Mouse (Mus musculus) thymus, postnatal 14 days (tissue): ENCODE measurements around the gene Ctnnbip1.

Experiments
- DNase-seq: peaks from one replicate; pipeline ENCODE4 v3.0.0; 2021

Gene Ctnnbip1

GRCm38 (mm10) chr4:149523961-149524360 is 5.9 kb downstream of the Ctnnbip1 start:
- DNase-seq: no peak

GRCm38 (mm10) chr4:149525170-149525569 is 7.1 kb downstream of the Ctnnbip1 start:
- no peak for DNase-seq

- no peak for DNase-seq
Measured at GRCm38 (mm10) chr4:149525811-149526210, 7.8 kb downstream of the Ctnnbip1 start.

GRCm38 (mm10) chr4:149526330-149526729 is 8.3 kb downstream of the Ctnnbip1 start:
- no peak for DNase-seq

GRCm38 (mm10) chr4:149527621-149528354 is 9.8 kb downstream of the Ctnnbip1 start:
- no peak for DNase-seq

GRCm38 (mm10) chr4:149529691-149530090 is 11.7 kb downstream of the Ctnnbip1 start:
- DNase-seq: no peak

- no peak for DNase-seq
Measured at GRCm38 (mm10) chr4:149539441-149539840, 21.4 kb downstream of the Ctnnbip1 start.

- DNase-seq: peak; percentile 38
Measured at GRCm38 (mm10) chr4:149541935-149542334, 23.9 kb downstream of the Ctnnbip1 start.

- no peak for DNase-seq
Measured at GRCm38 (mm10) chr4:149542431-149542830, 24.4 kb downstream of the Ctnnbip1 start.

- peak; percentile 86 for DNase-seq
Measured at GRCm38 (mm10) chr4:149542927-149543553, 25.0 kb downstream of the Ctnnbip1 start.

GRCm38 (mm10) chr4:149544892-149545291 is 26.9 kb downstream of the Ctnnbip1 start:
- DNase-seq: no peak

GRCm38 (mm10) chr4:149546797-149547444 is 28.9 kb downstream of the Ctnnbip1 start:
- DNase-seq: no peak

GRCm38 (mm10) chr4:149547523-149547922 is 29.5 kb downstream of the Ctnnbip1 start:
- DNase-seq: no peak

- peak; percentile 71 for DNase-seq
Measured at GRCm38 (mm10) chr4:149549221-149549925, 31.3 kb downstream of the Ctnnbip1 start.

- no peak for DNase-seq
Measured at GRCm38 (mm10) chr4:149550866-149551265, 32.8 kb downstream of the Ctnnbip1 start.

GRCm38 (mm10) chr4:149551696-149552095 is 33.7 kb downstream of the Ctnnbip1 start:
- DNase-seq: no peak

GRCm38 (mm10) chr4:149553834-149554233 is 35.8 kb downstream of the Ctnnbip1 start:
- no peak for DNase-seq

- no peak for DNase-seq
Measured at GRCm38 (mm10) chr4:149556111-149556510, 38.1 kb downstream of the Ctnnbip1 start.

GRCm38 (mm10) chr4:149557905-149558304 is 39.9 kb downstream of the Ctnnbip1 start:
- no peak for DNase-seq

GRCm38 (mm10) chr4:149558389-149558788 is 40.4 kb downstream of the Ctnnbip1 start:
- no peak for DNase-seq

- DNase-seq: no peak
Measured at GRCm38 (mm10) chr4:149561392-149561791, 43.4 kb downstream of the Ctnnbip1 start.

- DNase-seq: no peak
Measured at GRCm38 (mm10) chr4:149561986-149562904, 44.2 kb downstream of the Ctnnbip1 start.
